Mouse (Mus musculus) layer of hippocampus, postnatal 10 days (tissue): ENCODE measurements around the gene Ptpn21. TPM values are rescaled to one million over a fixed set of nuclear protein-coding genes. Genes with fewer than 3 reads are reported as not detected.
A peak's percentile ranks its signal among the peaks of the same experiment; 100 is the strongest.

ENCODE experiments used
- DNase-seq, 2 experiments: peaks; one replicate each; pipeline ENCODE4 v3.0.0; 2021; ENCODE audit warnings: low spot score in 2 of 2
- total RNA-seq, 2 experiments: library from RNA; stranded (reverse); gene quantifications; 2 replicates each; pipeline ENCODE4 v1.2.3; 2021

Gene Ptpn21
- total RNA-seq, 2 experiments from 2014 or later = 5.8 to 7.3 TPM

DNA sequence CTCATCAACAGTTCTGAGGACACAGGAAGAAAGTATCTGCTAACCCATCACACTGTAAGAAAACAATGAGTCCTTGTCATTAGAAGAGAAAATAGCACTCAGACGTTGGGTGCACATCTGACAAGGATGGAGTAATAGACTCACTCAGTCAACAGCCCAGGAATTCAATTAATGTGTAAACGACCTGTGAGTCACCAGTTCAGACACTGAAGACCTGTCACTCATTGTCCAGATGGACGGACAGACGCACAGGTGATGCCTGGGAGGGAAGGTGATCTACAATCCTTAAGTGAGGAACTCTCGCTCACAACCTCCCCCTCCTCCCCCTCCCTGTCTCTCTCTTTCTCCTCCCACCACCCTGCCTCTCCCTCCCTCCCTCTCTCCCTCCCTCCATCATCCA, 12.2 kb downstream of the Ptpn21 start:
- DNase-seq = no peak

DNA sequence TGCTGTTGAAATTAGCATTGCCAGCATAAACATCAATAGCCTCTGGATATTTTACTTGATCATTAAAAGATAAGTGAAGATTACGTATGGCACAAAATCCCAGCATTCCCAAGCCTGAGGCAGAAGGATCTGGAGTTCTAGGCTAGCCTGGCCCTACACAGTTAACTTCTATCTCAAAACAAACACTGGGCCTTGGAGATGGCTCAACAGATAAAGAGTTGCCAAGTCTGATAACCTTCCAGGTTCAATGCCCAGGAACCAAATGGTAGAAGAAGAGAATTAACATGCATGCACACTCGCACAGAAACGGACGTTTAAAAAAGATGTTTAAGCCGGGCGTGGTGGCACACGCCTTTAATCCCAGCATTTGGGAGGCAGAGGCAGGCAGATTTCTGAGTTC, 13.0 kb downstream of the Ptpn21 start:
- no peak for DNase-seq

DNA sequence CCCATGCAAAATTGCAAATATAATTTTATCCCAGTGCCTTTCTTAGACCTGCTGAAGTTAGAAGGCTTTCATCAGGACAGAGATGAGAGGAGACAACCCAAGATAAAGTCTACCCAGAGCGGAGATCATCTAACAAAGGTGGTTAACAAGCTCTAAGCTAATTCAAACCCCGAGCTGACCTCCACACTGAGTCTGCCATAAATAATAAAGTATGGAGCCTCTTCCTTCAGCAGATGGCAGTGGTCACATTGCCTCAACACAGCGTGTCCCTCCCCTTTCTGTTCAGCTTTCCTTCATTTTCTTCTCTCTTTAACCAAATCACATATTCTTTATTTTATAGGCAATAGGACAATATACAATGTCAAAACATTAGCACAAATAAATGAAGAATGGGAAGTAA, 16.2 kb downstream of the Ptpn21 start:
- DNase-seq = no peak

DNA sequence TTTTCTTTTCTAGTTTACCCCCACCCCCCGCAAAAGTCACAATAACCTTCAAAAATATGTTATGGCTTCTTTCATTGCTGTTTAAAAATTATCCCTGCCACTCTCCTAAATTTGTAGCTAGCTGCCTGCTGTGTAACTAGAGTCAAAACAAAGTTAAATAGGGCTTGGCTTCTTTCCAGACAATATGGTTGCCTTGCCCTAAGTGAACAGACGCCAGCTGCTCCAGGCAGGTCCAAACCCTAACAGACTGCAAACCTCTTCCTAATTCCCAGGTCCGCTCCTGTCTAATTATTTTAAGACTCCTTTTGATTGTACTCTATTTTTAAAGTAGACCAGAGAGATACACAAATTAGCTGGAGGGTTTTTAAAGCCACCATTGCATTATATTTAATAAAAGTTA, 16.6 kb downstream of the Ptpn21 start:
- DNase-seq = no peak

DNA sequence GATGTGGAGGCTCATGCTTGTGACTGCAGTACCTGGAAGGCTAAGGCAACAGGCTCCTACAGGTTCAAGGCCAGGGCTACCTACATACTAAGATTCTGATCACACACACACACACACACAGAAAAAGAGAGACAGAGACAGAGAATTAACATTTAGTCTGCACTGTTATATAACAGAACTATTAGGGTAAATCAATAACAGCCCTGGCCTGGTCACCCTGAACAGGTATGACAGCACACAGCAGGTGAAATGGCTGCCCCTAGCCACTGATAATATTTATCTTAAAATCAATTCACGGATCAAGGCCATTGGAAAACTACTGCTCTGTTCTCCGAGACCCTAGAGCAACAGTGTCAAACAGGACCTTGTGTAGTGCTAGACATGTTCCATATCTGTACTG, 21.1 kb downstream of the Ptpn21 start:
- DNase-seq = no peak

DNA sequence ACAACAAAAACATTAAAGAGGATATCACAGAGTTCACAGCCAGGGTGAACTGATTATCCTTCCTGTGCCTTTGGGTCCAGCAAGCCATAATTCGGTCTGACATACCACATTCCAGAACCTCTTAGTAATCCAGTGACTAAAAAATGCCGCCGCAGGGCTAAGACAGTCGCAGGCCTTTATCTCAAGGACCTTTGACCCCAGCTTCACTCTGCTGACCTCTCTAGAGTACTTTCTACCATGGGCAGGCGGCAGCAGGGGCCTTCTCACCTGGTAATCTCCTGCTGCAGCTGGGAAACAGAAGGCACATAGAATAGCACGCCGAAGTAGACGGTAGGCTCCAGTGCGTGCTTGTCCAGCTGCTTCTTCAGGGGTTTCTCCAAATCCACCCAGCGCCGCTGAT, 22.4 kb downstream of the Ptpn21 start:
- DNase-seq = no peak

DNA sequence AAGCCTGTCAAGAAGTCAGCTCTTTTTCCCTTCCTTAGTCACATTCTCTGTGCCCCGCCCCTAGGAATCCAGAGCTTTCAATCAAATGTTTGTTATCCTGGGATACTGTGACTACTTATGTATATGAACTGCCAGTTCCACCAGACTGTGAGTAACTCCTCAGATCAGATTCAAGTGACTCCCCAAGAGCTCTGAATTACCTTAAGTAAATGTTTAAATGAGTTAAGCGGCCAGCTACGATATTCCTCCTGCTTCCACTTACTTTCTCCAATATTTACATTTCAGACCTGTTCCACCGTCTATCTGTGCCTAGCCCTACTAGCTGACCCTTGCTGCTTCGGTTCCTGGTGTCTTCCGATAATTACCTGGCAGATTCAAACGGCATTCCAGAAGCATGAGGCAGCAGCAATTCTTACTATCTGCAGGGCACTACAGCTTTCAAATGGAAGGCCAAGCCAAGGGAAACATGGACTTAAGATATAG, 23.5 kb downstream of the Ptpn21 start:
- DNase-seq = no peak

DNA sequence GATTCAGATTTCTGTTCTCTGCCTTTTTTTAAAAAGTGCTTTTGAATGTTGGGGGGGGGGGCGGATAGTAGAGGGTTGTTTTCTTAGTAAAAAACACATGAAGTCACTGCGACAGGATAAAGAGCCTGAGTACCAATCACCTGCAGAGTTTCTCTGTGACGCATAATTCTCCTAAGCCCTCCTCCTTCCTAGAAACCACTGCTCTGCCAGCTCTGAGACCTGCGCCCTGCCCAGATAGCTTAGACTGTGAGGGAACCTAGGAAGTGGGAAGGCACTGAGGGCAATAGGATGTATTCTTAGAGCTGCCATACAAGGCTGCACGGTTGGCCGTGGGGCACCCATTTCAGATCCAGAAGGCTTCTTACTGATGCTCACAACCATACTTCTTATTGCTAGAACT, 24.4 kb downstream of the Ptpn21 start:
- no peak for DNase-seq

DNA sequence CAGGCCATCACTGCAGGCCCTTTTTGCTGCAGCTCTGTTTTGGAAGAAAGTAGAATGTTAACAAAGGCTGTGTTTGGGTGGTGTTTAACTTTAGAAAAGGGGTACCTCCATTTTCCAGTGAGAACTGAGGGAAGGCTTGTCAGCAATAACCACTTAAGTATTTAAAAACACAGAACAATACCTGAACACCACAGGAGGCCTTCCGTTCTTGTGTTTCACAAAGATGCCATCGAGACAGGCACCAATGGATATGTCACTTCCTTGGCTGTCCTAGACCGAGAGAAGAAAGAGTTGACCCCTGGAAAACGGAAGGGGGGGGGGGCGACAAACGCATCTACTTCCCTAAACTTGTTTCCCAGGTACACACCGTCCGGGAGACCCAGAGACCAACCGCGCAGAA, 33.2 kb downstream of the Ptpn21 start:
- no peak for DNase-seq

DNA sequence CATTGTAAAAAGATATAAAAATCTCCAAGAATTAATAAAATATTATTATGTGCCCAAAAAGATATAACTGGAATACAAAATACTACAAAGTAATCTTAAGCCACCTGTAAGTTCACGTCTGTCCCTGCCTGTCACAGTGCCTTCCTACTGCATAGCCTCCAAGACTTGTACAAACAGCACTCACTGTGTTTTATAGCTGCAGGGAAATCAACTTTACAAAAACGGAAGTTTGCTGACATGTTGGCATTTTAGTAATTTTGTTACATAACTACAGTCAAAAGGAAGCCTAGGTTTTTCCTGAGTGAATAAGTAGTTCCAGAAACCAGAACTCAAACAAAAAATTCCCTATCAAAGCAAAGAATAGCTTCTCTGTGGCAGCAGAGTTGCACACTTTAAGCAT, 33.7 kb downstream of the Ptpn21 start:
- DNase-seq = no peak

DNA sequence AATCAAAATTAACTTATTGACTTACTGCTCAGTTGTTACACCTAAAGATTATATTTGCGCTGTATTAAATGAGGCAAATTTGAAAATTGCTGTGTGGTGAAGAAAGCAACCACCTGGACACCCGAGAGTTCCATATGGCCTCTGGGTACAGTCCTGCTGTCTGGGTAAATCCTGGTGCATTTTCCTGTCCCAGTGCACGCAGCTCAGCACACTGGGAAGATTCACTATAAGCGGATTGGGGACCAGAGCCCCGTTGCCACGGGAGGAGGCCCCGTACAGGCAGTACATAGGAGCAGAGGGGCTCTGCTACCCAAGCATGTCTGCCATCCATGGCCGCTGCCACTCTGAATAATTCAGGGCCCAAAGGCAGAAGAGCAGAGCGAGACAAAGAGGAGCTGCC, 35.6 kb downstream of the Ptpn21 start:
- DNase-seq = no peak

DNA sequence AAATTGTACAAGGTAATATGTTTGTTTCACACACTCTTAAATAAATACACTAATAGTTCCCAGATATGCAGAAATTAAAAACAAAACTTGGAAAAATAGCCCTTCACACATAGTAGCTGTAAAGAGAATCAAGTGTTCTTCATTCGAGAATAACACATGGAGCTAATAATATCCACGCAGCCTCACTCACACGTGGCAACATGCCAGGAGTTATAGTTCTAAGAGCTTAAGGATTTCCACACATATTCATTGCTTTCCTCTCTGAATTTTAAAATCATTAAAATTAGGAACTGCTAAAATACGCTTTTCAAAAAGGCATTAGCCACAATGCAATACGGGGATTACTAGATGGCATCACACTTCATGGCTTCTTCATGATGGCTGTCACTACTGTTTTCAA, 40.0 kb downstream of the Ptpn21 start:
- DNase-seq = no peak

DNA sequence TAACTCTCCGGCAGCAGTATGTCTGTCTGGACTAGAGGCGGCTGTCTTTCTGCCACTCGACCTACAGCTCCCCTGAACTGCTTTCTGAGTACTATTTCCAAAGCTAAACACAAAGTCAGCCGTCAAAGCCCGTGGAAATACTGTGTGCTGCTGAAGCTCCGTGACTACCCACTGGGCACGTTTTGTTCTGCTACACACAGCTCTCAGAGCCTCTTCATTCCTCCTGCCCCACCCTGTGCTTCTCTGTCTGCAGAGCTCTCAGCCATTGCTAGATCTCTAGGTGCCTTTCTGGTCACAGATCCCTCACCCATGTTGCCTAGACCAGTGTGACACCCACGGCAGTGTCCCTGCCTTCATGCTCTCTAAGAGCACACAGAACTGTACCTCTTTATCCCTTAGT, 47.0 kb downstream of the Ptpn21 start:
- DNase-seq = no peak

DNA sequence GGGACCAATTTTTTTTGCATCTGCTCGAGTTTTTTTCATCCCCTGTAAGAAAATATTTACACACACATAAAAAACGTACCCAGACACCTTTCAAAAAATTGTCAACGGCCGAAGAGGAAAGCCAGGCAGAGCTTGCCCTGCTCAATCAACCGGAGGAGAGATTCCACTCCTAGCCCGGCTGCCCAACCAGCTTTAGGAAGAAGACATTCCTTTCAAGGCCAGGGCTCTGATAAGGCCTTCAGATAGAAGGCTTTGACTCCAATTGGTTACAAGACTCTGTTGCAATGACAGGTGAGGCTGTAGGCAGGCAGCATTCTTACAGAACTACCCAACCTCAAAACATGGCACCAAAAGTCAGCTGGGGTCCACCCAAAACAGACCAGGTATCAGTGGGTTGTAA, 53.6 kb downstream of the Ptpn21 start:
- no peak for DNase-seq

DNA sequence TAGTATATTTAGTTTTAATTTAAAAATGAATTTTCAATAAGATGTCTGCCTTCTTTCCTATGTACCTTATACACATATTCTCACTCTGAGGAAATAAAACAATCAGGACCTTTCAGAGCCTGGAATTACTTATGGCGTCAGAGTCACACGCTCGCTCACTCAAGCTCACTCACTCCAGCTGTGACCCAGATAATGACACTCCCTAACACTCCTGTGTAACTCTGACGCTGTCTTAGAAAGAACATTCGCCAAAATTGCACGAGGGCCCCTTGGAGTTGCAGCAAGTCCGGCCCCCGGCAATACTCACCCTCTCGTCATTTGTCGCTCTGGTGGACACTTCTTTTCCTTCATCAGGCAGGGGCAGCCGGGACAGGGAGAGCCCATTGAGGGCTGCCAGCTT, 54.0 kb downstream of the Ptpn21 start:
- no peak for DNase-seq

DNA sequence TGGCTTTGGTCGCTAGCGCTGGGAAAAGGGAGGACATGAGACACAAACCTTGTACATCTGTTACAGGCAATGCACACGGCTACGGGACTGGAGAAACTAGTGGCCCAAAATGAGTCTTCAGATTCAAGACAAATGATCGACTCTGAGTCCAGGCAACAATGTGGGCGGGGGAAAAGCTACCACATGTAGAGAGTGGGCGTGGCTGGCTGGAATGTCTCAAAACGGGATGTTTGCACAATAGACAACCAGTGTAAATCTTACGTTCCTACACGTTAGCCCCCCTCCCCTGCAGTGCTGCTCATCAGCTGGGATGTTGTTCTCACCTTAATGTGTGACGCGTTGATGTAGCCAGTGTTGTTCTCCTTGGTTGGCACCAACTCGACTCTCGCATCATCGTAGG, 55.0 kb downstream of the Ptpn21 start:
- DNase-seq = no peak

DNA sequence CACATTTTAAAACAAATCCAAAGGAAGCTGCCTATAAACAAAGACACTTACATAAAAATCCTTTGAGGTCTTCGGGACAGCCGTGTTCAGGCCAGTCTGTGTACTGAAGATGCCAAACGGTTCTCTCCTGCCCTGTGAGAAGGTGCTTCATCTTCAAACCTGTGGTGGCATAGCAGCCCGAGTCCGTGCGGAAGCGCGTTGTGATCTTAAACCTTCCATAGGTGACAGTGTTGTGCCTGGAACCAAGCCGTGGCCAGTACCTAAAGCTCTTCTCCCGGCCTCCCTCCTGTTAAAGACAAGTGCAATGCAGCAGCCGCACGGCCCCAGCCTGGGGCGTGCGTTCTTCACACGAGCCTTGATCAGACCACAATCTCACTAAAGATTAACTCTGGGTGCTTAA, 57.3 kb downstream of the Ptpn21 start:
- no peak for DNase-seq

DNA sequence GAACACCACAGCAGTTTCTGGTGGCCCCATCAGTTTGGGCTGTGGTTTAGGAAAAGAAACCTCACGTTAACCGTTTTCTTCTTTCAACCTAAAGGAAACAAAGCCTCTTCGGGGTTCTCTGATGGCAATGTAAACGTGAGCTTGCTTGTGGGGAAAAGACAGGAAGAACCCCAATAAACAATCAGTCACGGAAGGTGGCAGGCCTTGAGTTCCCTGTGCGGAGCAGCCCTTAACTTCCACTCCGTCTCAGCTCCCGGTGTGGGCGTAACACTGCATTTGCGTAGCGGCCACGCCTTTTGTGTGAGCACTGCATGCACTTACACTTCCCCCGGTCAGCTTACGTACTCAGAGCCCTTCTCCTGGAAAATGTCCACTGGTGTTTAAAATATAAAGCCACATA, 59.9 kb downstream of the Ptpn21 start:
- peak in 1 of 2 experiments; percentile 1 for DNase-seq

DNA sequence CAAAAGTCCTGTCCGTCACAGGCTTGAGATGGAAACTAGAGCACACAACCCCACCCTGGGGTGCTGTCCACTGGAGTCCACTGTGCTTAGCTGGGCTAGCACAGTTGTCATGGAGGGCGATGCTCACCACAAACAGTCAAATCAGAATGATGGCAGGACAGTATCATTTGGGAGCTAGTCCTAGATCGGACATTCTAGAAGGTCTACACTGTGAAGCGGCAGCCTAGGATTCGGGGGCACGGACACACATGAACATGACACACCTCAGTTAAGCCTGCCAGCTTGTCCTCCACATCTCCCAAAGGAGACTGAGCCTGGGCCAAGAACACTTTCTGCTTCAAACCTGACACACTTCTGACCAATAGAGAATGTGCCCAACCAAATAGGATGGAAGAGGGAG, 60.3 kb downstream of the Ptpn21 start:
- peak in 1 of 2 experiments; percentile 1 for DNase-seq

DNA sequence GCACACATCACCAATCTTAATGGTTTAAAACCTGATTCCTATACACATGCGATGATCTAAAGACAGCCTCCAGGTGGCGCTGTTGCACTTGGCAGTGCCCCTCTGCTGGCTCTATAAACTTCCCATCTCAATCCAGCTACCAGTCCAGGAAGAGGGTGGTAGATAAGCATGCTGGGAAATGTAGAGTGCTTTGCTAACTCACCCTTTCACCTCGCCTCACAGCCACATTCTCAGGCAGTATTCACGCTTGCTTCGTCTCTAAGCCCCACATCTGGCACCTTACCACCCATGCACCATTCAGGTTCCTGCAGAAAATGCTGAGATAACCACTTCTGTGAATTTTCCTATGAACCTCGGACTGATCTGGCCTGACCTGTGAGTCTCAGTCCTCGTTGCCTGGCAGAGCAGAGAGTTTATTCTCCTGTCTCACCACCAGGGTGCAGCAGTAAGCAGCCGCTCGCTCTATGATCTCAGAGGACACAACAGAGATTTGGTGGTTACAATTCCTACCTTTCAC, 62.5 kb downstream of the Ptpn21 start:
- DNase-seq = peak; percentile 84

DNA sequence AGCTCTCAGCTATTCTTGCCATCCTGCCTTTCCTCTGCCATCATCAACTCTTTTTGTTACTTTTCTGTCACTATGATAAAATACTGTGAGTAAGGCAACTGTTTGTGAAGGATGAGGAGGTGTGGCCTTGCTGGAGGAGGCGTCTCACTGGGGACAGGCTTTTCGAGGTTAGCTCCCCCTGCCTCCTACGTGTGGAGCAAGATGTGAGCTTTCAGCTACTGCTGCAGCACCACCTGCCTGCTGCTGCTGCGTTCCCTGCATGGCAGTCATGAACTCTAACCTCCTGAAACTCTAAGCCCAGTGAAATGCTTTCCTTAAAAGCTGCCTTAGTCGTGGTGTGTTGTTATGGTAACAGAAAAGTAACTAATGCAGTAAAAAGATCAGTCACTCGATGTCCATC, 63.3 kb downstream of the Ptpn21 start:
- DNase-seq = peak in 1 of 2 experiments; percentile 1

DNA sequence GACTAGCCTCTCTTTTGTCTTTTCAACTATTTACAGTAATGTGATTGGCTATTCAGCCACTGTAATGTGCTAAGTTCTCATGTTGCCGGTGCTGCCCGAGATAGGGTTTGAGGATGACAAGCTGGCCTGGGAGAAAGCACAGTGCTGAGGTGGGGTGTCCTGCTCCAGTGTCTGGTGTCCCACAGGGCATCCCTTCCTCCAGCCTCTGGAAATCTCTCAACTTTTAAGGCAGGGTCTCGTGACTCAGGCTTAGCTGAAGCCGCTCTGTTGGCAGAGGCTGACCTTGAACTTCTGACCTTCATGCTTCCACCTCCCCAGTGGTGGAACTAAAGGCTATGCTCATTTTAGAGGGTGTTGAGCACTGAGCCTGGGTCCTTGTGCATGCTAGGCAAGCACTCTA, 66.8 kb downstream of the Ptpn21 start:
- DNase-seq = no peak

DNA sequence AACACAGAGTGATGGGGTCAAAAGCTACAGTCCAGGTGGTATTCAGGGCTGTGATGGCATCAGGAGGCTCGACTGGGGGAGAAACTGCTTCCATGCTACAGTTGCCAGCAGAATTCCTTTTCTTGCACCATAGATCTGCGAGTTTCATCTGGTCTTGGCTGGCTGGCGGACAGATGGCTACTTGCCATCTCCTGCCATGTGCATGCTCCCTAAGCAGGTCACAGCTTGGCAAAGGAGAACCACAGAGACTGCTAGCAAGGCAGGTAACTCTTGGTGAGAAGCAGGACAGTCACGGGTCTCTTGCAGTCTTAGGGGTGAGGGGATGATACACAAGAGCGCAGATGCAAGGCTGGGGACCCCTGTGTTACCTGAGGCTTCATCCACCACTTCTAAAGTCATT, 67.3 kb downstream of the Ptpn21 start:
- DNase-seq = no peak

DNA sequence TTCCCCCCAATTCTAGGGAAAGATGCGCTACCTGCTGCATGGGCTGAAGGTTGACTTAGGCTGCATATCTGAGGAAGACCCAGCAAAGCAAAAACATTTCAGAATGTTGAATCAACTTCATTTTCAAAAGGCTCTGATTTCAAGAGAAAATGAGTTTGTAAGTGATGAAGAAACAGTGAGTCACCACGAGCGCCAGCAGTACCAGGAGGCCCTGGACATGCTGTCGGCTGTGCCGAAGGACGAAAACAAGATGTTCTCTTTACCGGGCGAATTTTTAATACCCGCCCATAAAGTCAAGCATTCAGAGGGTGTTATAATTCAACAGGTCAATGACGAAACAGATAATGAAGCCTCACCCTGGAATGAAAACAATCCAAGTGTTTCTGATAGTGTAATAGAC, 68.1 kb downstream of the Ptpn21 start:
- DNase-seq = no peak
